Mouse (Mus musculus) hindbrain, embryonic 11.5 days (tissue): Measurements from ENCODE around the gene 1700102P08Rik. TPM values are rescaled to one million over a fixed set of nuclear protein-coding genes. Genes with fewer than 3 reads are reported as not detected.

Experiments
- ATAC-seq: fragments of 200-750 bp; cut with Nextera tagmentation; 2 replicates; pipeline ENCODE4 v1.8.0; 2017; ENCODE audit warnings: mild to moderate bottlenecking, moderate TSS enrichment, moderate library complexity; ENCODE audit not compliant: low FRiP score
- DNase-seq: peaks from one replicate; pipeline ENCODE4 v3.0.0-alpha.2; 2015; ENCODE audit warnings: low spot score
- H3K27ac ChIP-seq: fragments of 300-500 bp; sonication (generic); 2 replicates; pipeline ENCODE4 v1.5.1; 2014; ENCODE audit warnings: mild to moderate bottlenecking, low read depth, low read length
- H3K27me3 ChIP-seq: fragments of 300-500 bp; sonication (generic); 2 replicates; pipeline ENCODE4 v1.6.1; 2014; ENCODE audit warnings: mild to moderate bottlenecking, low read length, moderate library complexity, mixed read lengths; ENCODE audit not compliant: control insufficient read depth, insufficient read depth
- H3K36me3 ChIP-seq: fragments of 300-500 bp; sonication (generic); 2 replicates; pipeline ENCODE4 v1.6.1; 2014; ENCODE audit warnings: mild to moderate bottlenecking, low read length, moderate library complexity, mixed read lengths; ENCODE audit not compliant: control insufficient read depth, insufficient read depth
- H3K4me1 ChIP-seq: fragments of 300-500 bp; sonication (generic); replicated peaks from 2 replicates; pipeline ENCODE4 v1.6.1; 2014; ENCODE audit warnings: low read length, mixed read lengths; ENCODE audit not compliant: control insufficient read depth, insufficient read depth
- H3K4me2 ChIP-seq: fragments of 300-500 bp; sonication (generic); replicated peaks from 2 replicates; pipeline ENCODE4 v1.6.1; 2014; ENCODE audit warnings: mild to moderate bottlenecking, low read depth, low read length
- H3K4me3 ChIP-seq: fragments of 300-500 bp; sonication (generic); 2 replicates; pipeline ENCODE4 v1.5.1; 2014; ENCODE audit warnings: low read depth, low read length
- H3K9ac ChIP-seq: fragments of 300-500 bp; sonication (generic); 2 replicates; pipeline ENCODE4 v1.6.1; 2014; ENCODE audit warnings: low read depth, low read length
- H3K9me3 ChIP-seq: fragments of 300-500 bp; sonication (generic); 2 replicates; pipeline ENCODE4 v1.6.1; 2016; ENCODE audit warnings: low read length; ENCODE audit not compliant: control insufficient read depth
- WGBS: fragments of 180-500 bp; shearing (Covaris S2); extraction: QIAGEN DNeasy Blood & Tissue Kit; methylation state at CpG from one replicate; pipeline ENCODE4 v1.1.7; 2014; 5-methylcytosine and 5-hydroxymethylcytosine counted together
- polyA plus RNA-seq: library from polyadenylated mRNA; unstranded; fragments of >200 nt; fragmentation: Nextera tagmentation; extraction: Ambion mirVana; gene quantifications from 2 replicates; pipeline ENCODE4 v1.2.1, GENCODE M21; 2014

Gene 1700102P08Rik
- polyA plus RNA-seq, 1 experiment from 2014 or later, result 1.0 TPM

- WGBS, result 92% methylated on average over 6 of the region's 6 CpGs
- H3K9ac ChIP-seq, result peak overlapping the region; percentile 34; the same call in 1 of the 2 replicates
- DNase-seq (no peak), ATAC-seq (no peak)
- H3K27ac ChIP-seq, result peak overlapping the region; percentile 83
- H3K36me3 ChIP-seq, result no peaks in the 10 kb centered on the region
- H3K9me3 ChIP-seq, result no peaks in the 10 kb centered on the region
- H3K4me2 ChIP-seq, result peak overlapping the region; percentile 97
- peak overlapping the region; percentile 12; the same call in 1 of the 2 replicates for H3K4me3 ChIP-seq
- H3K27me3 ChIP-seq, result no peaks in the 10 kb centered on the region
- H3K4me1 ChIP-seq, result peaks cover 21% of the 10 kb centered on the region
These were observed 58.5 kb downstream of the 1700102P08Rik start for GRCm38 (mm10) chr9:108451170-108451493.

DNA sequence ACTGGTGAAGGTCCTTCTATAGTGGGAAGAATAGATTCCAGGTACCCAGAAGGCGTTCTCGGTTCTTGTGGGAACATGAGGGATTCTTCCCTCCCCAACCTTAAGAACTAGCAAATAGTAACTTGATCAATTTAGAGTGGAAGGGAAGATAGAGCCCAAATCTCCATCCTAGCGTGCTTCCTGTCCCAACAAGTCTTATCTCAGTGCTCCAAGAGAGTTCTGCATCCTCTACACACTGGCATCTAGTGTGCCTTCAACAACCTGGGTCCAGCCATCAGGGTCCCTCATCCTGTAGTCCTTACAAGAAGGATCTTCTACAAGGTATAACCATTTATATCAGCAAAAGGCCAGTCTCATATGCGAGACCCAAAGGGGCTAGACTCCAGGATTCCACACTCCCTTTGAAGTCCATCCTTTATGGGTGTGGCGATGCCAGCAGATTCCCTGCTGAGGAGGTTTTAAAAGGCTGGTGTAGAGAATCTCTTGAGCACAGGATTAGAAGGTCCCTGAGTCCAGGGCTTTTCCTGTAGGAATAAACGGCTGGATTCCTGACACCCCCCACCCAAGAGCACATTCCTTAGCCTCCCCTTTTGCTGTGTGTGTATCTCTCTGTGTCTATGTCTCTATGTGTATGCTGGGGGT, 59.0 kb downstream of the 1700102P08Rik start:
- ATAC-seq, result no peak
- Histone ChIP-seq H3K36me3 (no peaks in the 10 kb centered on the region), H3K27ac (no peak overlapping the region), H3K4me3 (peak overlapping the region; percentile 54), H3K27me3 (no peaks in the 10 kb centered on the region), H3K4me2 (peak overlapping the region; percentile 97), H3K4me1 (peaks cover 21% of the 10 kb centered on the region), H3K9ac (peak overlapping the region; percentile 70), H3K9me3 (no peaks in the 10 kb centered on the region)
- DNase-seq, result no peak
- WGBS, result 48% methylated on average over 6 of the region's 6 CpGs

GRCm38 (mm10) chr9:108452291-108452906, 59.8 kb downstream of the 1700102P08Rik start:
- H3K9ac ChIP-seq, result peak overlapping the region; percentile 70
- peak overlapping the region; percentile 97 for H3K4me2 ChIP-seq
- no peaks in the 10 kb centered on the region for H3K9me3 ChIP-seq
- H3K36me3 ChIP-seq, result no peaks in the 10 kb centered on the region
- H3K27ac ChIP-seq, result peak overlapping the region; percentile 39; the same call in 1 of the 2 replicates
- DNase-seq (peak; percentile 96), ATAC-seq (peak; percentile 79)
- H3K4me1 ChIP-seq, result peaks cover 21% of the 10 kb centered on the region
- no peaks in the 10 kb centered on the region for H3K27me3 ChIP-seq
- peak overlapping the region; percentile 54 for H3K4me3 ChIP-seq
- under 1% methylated on average over 40 of the region's 40 CpGs for WGBS

GRCm38 (mm10) chr9:108452911-108453310, 60.3 kb downstream of the 1700102P08Rik start:
- DNase-seq, result no peak
- no peaks in the 10 kb centered on the region for H3K27me3 ChIP-seq
- peak overlapping the region; percentile 54 for H3K4me3 ChIP-seq
- no peak for ATAC-seq
- WGBS, result 57% methylated on average over 6 of the region's 6 CpGs
- peak overlapping the region; percentile 97 for H3K4me2 ChIP-seq
- H3K9ac ChIP-seq, result peak overlapping the region; percentile 70; the same call in 1 of the 2 replicates
- H3K4me1 ChIP-seq, result peaks cover 21% of the 10 kb centered on the region
- no peak overlapping the region for H3K27ac ChIP-seq
- H3K9me3 ChIP-seq, result no peaks in the 10 kb centered on the region
- no peaks in the 10 kb centered on the region for H3K36me3 ChIP-seq

DNA sequence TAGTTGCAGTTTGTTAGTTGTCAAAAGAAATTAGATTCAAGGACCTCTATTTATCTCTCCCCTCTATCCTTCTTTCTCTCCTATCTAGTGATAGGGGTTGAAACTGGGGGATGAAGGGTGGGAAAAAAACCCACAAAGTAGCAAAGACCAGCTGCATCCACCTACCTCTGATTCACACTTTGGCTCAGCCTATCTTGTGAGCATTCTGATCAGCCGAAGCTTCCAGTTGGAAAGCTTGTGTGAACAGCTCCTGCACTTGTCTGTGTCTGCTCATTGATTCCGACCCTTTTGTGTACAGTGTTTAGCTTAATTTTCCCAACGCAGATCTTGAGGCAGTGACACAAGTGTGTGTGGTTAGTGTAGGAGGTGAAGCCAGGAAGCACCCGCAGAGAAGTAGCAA, 60.9 kb downstream of the 1700102P08Rik start:
- 85% methylated on average over 4 of the region's 4 CpGs for WGBS
- Histone ChIP-seq H3K9ac (no peak overlapping the region), H3K4me2 (no peak overlapping the region)

GRCm38 (mm10) chr9:108454429-108454828, 61.8 kb downstream of the 1700102P08Rik start:
- Histone ChIP-seq H3K4me3 (no peak overlapping the region), H3K9ac (no peak overlapping the region), H3K27ac (no peak overlapping the region), H3K4me2 (no peak overlapping the region), H3K4me1 (peaks cover 20% of the 10 kb centered on the region), H3K36me3 (no peaks in the 10 kb centered on the region), H3K27me3 (no peaks in the 10 kb centered on the region), H3K9me3 (no peaks in the 10 kb centered on the region)
- ATAC-seq (no peak), DNase-seq (no peak)
- WGBS, result 91% methylated on average over 6 of the region's 6 CpGs

More for the DNA sequence above, 60.9 kb downstream of the 1700102P08Rik start:
- ATAC-seq (no peak), DNase-seq (no peak)
- Histone ChIP-seq H3K4me3 (no peak overlapping the region), H3K27ac (no peak overlapping the region), H3K4me1 (peaks cover 21% of the 10 kb centered on the region), H3K9me3 (no peaks in the 10 kb centered on the region), H3K36me3 (no peaks in the 10 kb centered on the region), H3K27me3 (no peaks in the 10 kb centered on the region)

DNA sequence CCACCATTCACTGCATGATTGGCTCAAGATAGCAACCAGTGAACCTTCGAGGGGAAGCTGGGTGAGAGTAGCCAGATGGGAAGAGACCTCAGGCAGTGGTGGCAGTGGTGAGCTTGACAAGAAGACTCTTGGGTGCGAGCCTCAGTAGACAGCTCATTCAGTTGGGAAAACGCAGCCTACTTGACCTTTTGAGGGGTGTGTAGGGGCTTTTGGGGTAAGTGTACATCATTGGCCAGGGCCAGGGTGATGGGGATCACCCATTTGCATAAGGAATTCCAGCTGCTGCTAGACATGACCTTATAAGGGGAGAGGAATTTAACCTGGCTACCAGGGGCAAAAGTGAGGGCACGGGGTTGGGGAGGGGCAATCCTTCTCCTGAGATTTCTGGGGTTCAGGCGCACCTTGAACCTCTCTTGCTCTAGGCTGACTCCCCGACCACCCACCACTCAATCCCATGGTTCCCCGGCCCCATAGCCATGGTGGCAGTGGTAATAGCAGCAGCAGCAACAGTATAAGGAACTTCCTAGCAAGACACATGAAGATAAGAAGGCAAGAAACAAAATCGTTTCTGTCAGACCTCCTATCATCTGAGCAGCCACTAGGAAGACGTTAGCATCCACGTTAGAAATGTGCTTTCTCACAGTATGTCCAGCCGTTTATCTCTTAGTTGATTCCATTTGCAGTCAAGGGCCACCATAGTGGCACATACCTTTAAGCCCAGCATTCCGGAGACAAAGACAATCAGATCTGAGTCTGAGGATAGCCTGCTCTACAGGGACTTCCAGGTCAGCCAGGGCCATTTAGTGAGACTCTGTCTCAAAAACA, 63.4 kb downstream of the 1700102P08Rik start:
- no peak overlapping the region for H3K4me3 ChIP-seq
- no peaks in the 10 kb centered on the region for H3K27me3 ChIP-seq
- WGBS, result 78% methylated on average over 12 of the region's 12 CpGs
- no peak overlapping the region for H3K27ac ChIP-seq
- H3K9ac ChIP-seq, result no peak overlapping the region
- ATAC-seq, result no peak
- no peak for DNase-seq
- no peaks in the 10 kb centered on the region for H3K9me3 ChIP-seq
- H3K4me1 ChIP-seq, result peaks cover 5% of the 10 kb centered on the region
- no peaks in the 10 kb centered on the region for H3K36me3 ChIP-seq
- no peak overlapping the region for H3K4me2 ChIP-seq

GRCm38 (mm10) chr9:108456953-108457352, 64.3 kb downstream of the 1700102P08Rik start:
- Histone ChIP-seq H3K9me3 (no peaks in the 10 kb centered on the region), H3K36me3 (no peaks in the 10 kb centered on the region), H3K4me2 (no peak overlapping the region), H3K4me3 (no peak overlapping the region), H3K27ac (no peak overlapping the region), H3K27me3 (no peaks in the 10 kb centered on the region), H3K9ac (no peak overlapping the region), H3K4me1 (peaks cover 3% of the 10 kb centered on the region; the same call in 1 of the 2 replicates)
- WGBS, result 87% methylated on average over 10 of the region's 10 CpGs
- ATAC-seq (no peak), DNase-seq (no peak)
